Mouse (Mus musculus): ENCODE measurements at regions not wholly inside any gene's neighbourhood (a gene's known extent, or its start where the extent isn't known, plus 50 kb on each side); places are given as distances from the start of the nearest gene placed in this dataset.

DNA sequence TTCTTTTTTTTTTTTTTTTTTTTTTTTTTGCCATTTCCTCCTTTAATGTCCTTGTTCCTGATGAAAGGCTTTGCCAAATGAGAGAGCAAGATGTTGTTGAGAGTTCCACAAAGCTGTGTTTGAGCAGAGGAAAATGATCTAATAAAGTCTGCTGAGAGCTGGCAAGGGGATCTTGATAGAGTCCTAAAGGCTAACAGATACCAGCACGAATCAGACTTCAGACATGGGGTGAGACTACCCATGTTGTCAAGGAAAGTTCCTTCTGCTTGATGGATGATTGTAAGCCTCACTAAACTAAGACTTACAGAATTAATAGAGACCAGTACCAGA lies 665.2 kb upstream of the Fam92a start:
- no peaks in the 10 kb centered on the region for H3K27me3 ChIP-seq
- WGBS (ENCODE audit: insufficient replicate concordance) = 32% methylated on average over 1 of the region's 1 CpGs

DNA sequence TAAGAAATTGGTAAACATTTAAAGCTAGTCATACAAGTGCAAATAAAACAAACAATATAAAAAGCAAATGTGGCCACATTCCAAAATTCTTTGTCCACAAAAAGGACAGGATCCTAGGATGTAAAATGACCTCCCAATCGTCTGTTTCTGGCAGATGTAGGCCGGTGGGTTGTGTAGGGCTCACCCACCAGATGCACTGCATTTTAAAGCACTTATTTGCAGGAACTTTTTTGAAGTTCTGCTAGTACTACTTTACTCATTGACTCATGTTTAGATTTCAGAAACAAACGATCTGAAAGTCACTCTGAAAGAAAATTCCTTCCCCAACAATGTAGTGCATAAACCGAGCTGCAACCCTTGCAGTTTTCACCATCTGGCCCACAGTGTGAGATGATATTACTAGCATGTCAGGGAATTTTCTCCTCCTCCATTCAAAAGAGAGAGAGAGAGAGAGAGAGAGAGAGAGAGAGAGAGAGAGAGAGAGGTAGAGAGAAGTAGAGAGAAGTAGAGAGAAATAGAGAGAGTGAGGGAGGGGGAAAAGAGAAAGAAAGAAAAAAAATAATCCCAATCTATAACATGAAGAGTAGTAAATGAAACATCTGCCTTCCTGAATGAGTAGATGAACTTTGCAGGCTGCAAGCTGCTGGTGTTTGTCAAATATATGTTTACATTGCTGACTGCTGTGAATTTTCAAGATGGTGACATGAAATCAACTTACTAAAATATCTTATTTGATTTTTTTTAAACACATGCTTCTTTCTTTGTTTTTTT lies 664.7 kb upstream of the Fam92a start:
- no peak overlapping the region for H3K27ac ChIP-seq (replicated peaks)
- no peak for ATAC-seq (ENCODE audit: insufficient read depth)
- WGBS (ENCODE audit: insufficient replicate concordance) = 48% methylated on average over 4 of the region's 4 CpGs

More for the DNA sequence above, 665.2 kb upstream of the Fam92a start:
- Histone ChIP-seq H3K4me2 (no peak overlapping the region), H3K36me3 (replicated peaks) (no peaks in the 10 kb centered on the region), H3K9me3 (replicated peaks) (no peaks in the 10 kb centered on the region), H3K27ac (replicated peaks) (no peak overlapping the region), H3K9ac (no peak overlapping the region), H3K4me1 (replicated peaks) (no peaks in the 10 kb centered on the region), H3K4me3 (replicated peaks) (no peak overlapping the region)
- ATAC-seq (ENCODE audit: insufficient read depth) = no peak

DNA sequence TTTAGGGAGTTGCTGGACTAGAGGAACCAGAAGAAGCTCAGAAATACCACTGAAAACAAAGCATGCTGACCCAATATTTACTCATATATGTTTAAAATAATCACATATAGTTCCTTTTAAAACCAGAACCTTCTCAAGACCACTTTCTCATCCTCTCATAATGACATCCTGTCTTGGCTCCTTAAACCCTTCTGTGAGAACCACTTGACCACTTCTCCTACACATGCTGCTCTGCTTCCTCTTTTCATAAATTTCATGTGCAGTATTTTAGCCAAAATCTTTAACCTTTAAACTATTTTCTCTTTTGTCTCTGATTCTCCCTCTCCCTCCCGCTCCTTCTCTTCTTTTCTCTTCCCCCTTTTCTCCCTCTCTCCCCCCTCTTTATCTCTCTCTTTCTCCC lies 654.6 kb upstream of the Fam92a start:
- no peak overlapping the region for H3K9ac ChIP-seq
- no peak overlapping the region for H3K27ac ChIP-seq (replicated peaks)
- 38% methylated on average over 1 of the region's 1 CpGs for WGBS (ENCODE audit: insufficient replicate concordance)
- H3K4me2 ChIP-seq = no peak overlapping the region
- no peak overlapping the region for H3K4me3 ChIP-seq (replicated peaks)
- no peaks in the 10 kb centered on the region for H3K4me1 ChIP-seq (replicated peaks)
- no peak for ATAC-seq (ENCODE audit: insufficient read depth)
- H3K9me3 ChIP-seq (replicated peaks) = no peaks in the 10 kb centered on the region
- H3K27me3 ChIP-seq = no peaks in the 10 kb centered on the region
- no peaks in the 10 kb centered on the region for H3K36me3 ChIP-seq (replicated peaks)

More for the DNA sequence above, 664.7 kb upstream of the Fam92a start:
- Histone ChIP-seq H3K4me1 (replicated peaks) (no peaks in the 10 kb centered on the region), H3K4me2 (no peak overlapping the region), H3K9me3 (replicated peaks) (no peaks in the 10 kb centered on the region), H3K9ac (no peak overlapping the region), H3K27me3 (no peaks in the 10 kb centered on the region), H3K36me3 (replicated peaks) (no peaks in the 10 kb centered on the region), H3K4me3 (replicated peaks) (no peak overlapping the region)

DNA sequence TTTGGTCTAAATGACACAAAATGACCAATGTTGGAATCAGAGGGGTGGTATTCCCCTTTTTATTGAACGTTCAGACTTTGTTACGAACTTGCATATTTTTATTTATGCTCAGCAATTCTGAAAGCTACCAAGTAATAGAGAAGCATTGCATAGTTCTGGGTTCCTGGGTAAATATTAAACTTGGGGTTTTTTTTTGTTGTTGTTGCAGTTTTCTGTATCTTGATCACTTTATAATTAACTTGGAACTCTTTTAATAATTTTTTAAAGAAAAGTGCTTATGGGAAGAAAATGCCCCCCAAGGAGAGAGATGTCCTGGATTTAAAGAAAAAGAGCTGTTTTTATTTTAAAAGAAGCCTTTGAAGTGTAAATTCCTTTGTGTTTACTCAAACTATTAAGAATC lies 642.4 kb upstream of the Fam92a start:
- ATAC-seq (ENCODE audit: insufficient read depth) = no peak
- no peaks in the 10 kb centered on the region for H3K9me3 ChIP-seq (replicated peaks)
- no peak overlapping the region for H3K9ac ChIP-seq
- H3K27me3 ChIP-seq = no peaks in the 10 kb centered on the region
- no peaks in the 10 kb centered on the region for H3K4me1 ChIP-seq (replicated peaks)
- H3K4me2 ChIP-seq = no peak overlapping the region
- H3K36me3 ChIP-seq (replicated peaks) = no peaks in the 10 kb centered on the region
- H3K27ac ChIP-seq (replicated peaks) = no peak overlapping the region
- no peak overlapping the region for H3K4me3 ChIP-seq (replicated peaks)
- WGBS (ENCODE audit: insufficient replicate concordance) = 68% methylated on average over 2 of the region's 2 CpGs

DNA sequence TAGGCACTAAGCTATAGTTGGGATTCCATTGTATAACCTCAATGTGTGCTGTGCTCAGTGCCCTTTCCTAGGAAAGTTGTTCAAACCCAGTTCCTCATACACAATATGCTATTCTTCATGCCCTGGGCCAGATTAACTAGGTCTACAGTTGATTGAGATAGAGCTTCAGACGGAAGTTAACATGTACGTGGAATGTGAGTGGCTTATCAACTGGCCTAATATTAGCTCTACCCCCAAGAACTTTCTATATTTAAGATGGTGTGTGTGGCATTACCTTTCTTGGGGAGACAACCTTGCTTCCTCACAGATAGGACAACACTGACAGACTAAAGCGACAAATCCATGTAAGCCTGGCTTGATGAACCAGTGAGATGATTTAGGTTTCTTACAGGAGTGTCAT lies 629.4 kb upstream of the Fam92a start:
- Histone ChIP-seq H3K4me3 (replicated peaks) (no peak overlapping the region), H3K27me3 (no peaks in the 10 kb centered on the region)
- 58% methylated on average over 3 of the region's 3 CpGs for WGBS (ENCODE audit: insufficient replicate concordance)

DNA sequence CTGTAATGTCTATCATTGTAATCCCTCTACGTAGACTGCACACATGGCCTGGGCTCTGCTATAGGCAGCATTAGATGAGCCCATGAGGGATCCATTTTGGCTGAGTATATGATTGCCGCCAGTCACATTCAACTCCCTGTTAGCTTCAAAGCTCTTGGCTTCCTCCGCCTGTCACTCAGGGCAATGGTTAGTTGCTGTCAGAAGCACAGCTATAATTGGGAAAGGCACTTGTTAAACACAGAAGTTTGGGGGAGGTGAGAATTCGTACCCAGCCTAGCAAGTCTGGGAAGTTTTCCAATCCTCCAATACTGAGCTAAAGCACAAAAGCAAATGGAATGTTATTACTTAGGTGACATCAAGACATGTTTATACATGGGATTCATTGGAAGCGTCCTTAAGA lies 627.7 kb upstream of the Fam92a start:
- no peak for ATAC-seq (ENCODE audit: insufficient read depth)
- no peaks in the 10 kb centered on the region for H3K9me3 ChIP-seq (replicated peaks)
- no peak overlapping the region for H3K4me2 ChIP-seq
- no peak overlapping the region for H3K9ac ChIP-seq
- H3K4me3 ChIP-seq (replicated peaks) = no peak overlapping the region
- WGBS (ENCODE audit: insufficient replicate concordance) = 65% methylated on average over 5 of the region's 5 CpGs
- no peaks in the 10 kb centered on the region for H3K36me3 ChIP-seq (replicated peaks)
- H3K4me1 ChIP-seq (replicated peaks) = no peaks in the 10 kb centered on the region
- no peak overlapping the region for H3K27ac ChIP-seq (replicated peaks)
- no peaks in the 10 kb centered on the region for H3K27me3 ChIP-seq

More for the DNA sequence above, 629.4 kb upstream of the Fam92a start:
- Histone ChIP-seq H3K36me3 (replicated peaks) (no peaks in the 10 kb centered on the region), H3K9ac (no peak overlapping the region), H3K4me1 (replicated peaks) (no peaks in the 10 kb centered on the region), H3K4me2 (no peak overlapping the region), H3K9me3 (replicated peaks) (no peaks in the 10 kb centered on the region), H3K27ac (replicated peaks) (no peak overlapping the region)
- ATAC-seq (ENCODE audit: insufficient read depth) = no peak

DNA sequence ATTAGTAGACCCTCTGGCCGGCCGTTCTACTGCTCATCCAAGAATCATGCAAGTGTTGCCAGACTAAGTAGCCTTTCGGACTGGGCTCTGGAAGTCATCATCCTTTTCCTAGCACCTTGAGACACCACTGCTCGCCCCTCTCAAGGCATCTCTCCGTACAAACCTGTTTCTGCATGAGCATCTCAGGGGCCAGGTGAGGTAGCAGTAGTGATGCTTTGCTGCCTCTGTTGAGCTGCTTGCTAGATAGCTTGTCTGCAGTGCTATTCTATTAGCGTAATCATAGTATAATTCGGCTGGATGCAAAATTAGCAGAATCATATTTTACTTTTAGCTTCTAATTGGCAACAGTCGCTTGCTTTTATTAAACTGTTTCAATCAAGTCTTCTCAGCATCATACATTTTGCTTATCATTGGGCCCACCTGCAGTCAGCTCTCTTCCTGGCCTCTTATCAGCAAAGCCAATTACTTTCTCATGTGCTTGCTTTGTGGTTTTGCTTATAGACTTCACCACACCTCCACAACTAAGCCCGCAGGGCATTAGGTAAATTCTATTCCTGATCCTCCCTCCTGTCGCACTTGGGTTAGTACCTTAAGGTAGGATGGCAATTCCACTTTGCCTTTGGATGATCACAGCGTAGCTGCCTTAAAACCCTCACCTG lies 621.1 kb upstream of the Fam92a start:
- no peak for ATAC-seq (ENCODE audit: insufficient read depth)
- 51% methylated on average over 11 of the region's 11 CpGs for WGBS (ENCODE audit: insufficient replicate concordance)
- Histone ChIP-seq H3K4me1 (replicated peaks) (no peaks in the 10 kb centered on the region), H3K9me3 (replicated peaks) (no peaks in the 10 kb centered on the region), H3K27me3 (no peaks in the 10 kb centered on the region), H3K9ac (no peak overlapping the region), H3K27ac (replicated peaks) (no peak overlapping the region), H3K4me3 (replicated peaks) (no peak overlapping the region), H3K36me3 (replicated peaks) (no peaks in the 10 kb centered on the region), H3K4me2 (no peak overlapping the region)

DNA sequence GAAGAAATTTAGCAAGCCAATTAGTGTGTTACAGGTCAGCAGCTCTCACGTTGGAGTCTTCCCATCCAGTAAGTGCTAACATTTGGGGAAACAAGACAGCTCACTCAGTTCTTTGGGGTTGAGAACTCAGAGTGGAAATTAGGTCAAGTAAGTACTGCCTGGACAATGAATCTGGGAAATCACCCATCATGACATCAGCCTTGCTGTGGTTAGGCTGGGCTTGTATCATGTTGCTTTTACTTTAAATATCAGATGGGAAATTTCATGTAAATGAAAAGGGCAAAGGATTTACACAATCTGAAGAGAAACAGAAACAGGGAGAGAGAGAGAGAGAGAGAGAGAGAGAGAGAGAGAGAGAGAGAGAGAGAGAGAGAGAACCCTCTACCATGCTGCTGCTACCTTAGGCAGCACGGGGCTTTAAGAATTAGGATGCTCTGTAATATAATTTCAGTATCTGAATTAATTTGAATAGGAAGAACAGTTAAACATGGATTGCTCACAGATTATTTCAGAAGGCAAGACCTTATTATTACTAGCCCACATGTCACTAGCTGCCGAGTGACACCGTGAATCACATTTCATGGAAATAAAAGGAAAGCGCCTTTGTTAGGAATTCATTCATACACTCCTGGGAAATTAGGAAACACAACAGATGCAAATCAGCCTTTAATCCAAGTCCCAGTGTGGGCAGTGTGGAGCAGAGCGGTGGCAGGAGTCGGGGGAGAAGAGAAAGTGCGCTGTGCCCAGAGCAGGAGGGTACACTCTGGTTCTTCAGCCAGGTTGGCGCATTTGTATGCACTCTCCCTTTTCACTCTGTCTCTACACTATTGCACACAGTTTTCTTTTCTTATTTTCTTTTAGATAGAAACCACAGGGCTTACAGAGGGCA lies 620.2 kb upstream of the Fam92a start:
- no peak overlapping the region for H3K9ac ChIP-seq
- WGBS (ENCODE audit: insufficient replicate concordance) = 71% methylated on average over 9 of the region's 9 CpGs
- H3K4me2 ChIP-seq = no peak overlapping the region
- no peaks in the 10 kb centered on the region for H3K27me3 ChIP-seq
- no peak for ATAC-seq (ENCODE audit: insufficient read depth)
- no peak overlapping the region for H3K4me3 ChIP-seq (replicated peaks)
- H3K36me3 ChIP-seq (replicated peaks) = no peaks in the 10 kb centered on the region
- H3K27ac ChIP-seq (replicated peaks) = no peak overlapping the region
- H3K9me3 ChIP-seq (replicated peaks) = no peaks in the 10 kb centered on the region
- H3K4me1 ChIP-seq (replicated peaks) = no peaks in the 10 kb centered on the region

DNA sequence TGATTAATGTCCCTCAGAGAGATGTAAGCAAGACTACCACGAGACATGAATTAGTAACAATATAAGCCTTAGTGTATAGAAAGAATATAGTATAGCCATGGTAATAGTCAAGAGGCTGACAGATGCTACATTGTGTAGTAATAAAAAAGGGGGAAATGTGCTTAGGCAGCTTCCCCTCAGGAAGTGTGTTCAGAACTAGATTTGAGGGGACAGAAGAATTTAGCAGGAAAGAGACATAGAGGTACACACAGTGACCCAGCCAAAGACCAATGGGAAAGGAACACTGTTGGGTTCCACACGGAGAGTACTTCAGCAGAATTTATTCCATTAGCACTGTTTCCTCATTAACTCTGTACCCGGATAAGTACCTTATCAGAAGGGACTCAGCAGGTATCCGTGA lies 614.0 kb upstream of the Fam92a start:
- H3K4me2 ChIP-seq = no peak overlapping the region
- H3K27ac ChIP-seq (replicated peaks) = no peak overlapping the region
- no peaks in the 10 kb centered on the region for H3K36me3 ChIP-seq (replicated peaks)
- H3K4me1 ChIP-seq (replicated peaks) = no peaks in the 10 kb centered on the region
- H3K27me3 ChIP-seq = no peaks in the 10 kb centered on the region
- ATAC-seq (ENCODE audit: insufficient read depth) = no peak
- H3K9me3 ChIP-seq (replicated peaks) = no peaks in the 10 kb centered on the region
- H3K9ac ChIP-seq = no peak overlapping the region
- H3K4me3 ChIP-seq (replicated peaks) = no peak overlapping the region
- WGBS (ENCODE audit: insufficient replicate concordance) = 13% methylated on average over 4 of the region's 4 CpGs

DNA sequence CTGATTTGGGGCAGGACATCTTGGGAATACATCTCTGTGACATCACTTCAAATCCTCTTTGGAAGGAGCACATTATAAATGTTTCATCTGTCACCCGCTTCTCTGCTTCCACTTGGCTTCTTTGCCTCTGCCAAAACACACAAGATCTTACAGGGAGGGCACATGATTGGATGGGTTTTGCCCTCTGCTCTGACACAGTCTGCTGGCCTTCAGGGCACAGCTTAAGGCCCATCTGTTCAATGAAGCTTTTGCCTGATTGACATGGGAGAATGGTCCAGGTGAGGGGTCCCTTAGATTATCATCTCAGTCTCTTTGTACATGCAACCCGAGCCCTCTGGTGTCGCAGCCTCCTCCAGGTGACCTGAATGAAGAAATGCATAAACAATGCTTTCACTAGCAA lies 612.7 kb upstream of the Fam92a start:
- no peak for ATAC-seq (ENCODE audit: insufficient read depth)

DNA sequence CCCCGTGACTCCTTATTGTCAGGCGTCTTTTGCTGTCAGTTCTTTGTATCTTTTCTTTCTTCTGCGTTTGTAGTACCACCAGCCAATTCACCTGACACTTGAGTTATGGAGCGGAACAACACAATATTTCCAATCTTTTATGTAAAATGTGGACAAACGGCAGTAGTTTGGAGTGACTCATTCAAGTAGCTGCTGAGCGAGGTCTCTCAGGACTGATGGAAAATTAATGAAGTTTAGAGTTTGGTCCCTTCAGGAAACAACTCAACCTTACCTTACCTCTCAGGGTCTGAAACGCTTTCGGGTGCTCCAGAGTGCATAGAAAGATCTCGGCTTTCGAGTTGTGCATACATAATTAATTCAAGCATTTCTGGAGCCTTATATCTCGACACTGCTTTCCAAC lies 612.3 kb upstream of the Fam92a start:
- no peak overlapping the region for H3K9ac ChIP-seq
- no peak overlapping the region for H3K4me2 ChIP-seq
- no peak overlapping the region for H3K27ac ChIP-seq (replicated peaks)
- 69% methylated on average over 11 of the region's 11 CpGs for WGBS (ENCODE audit: insufficient replicate concordance)
- H3K36me3 ChIP-seq (replicated peaks) = no peaks in the 10 kb centered on the region
- no peaks in the 10 kb centered on the region for H3K27me3 ChIP-seq
- no peak overlapping the region for H3K4me3 ChIP-seq (replicated peaks)
- ATAC-seq (ENCODE audit: insufficient read depth) = no peak
- no peaks in the 10 kb centered on the region for H3K9me3 ChIP-seq (replicated peaks)
- no peaks in the 10 kb centered on the region for H3K4me1 ChIP-seq (replicated peaks)

More for the DNA sequence above, 612.7 kb upstream of the Fam92a start:
- Histone ChIP-seq H3K4me1 (replicated peaks) (no peaks in the 10 kb centered on the region), H3K27me3 (no peaks in the 10 kb centered on the region), H3K4me2 (no peak overlapping the region), H3K27ac (replicated peaks) (no peak overlapping the region), H3K9ac (no peak overlapping the region), H3K36me3 (replicated peaks) (no peaks in the 10 kb centered on the region), H3K4me3 (replicated peaks) (no peak overlapping the region), H3K9me3 (replicated peaks) (no peaks in the 10 kb centered on the region)
- WGBS (ENCODE audit: insufficient replicate concordance) = 71% methylated on average over 3 of the region's 3 CpGs

Data from liver, embryonic 15.5 days (tissue).